Mouse (Mus musculus): ENCODE data around the gene Gm26938.
A peak's percentile ranks its signal among the peaks of the same experiment; 100 is the strongest.

DNA sequence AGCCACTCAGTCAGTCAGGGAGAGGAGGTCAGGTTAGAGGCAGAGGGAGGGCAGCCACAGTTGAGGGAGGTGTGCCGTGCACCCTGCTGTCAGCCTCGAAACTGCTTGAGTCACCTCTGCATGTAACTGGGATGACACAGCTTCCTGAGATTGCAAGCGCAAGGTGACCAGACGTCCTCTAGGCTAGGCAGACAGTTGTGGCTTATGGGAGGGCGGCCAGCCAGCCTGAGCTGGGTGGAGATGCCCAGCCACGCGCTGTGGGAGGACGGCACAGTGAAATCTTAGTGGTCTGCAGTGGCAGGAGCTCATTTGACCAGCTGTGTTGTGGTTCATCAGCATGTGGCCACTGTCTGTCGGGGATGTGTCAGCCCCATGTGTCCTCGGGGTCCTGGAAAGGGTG lies 31.3 kb downstream of the Gm26938 start:
- TF ChIP-seq CTCF (IDR thresholded peaks at IDR 0.05) (no peak), EP300 (IDR thresholded peaks at IDR 0.05; ENCODE audit: insufficient read depth, low read depth, low read length) (0 out of 2 replicates have a peak, but pooled peaks have one; percentile 31)

Measured in heart, adult 2 months (tissue).